Mouse (Mus musculus) CH12F3 (cell line): ENCODE results near the gene Bco1.

Experiments used
- in situ Hi-C: fragments of 300-500 bp; cut with MboI; formaldehyde crosslinking; loops from 2 replicates; pipeline ENCODE4 v1.14.3; 2020; ENCODE audit warnings: low sequenced_read_pairs

The Bco1 gene

DNA sequence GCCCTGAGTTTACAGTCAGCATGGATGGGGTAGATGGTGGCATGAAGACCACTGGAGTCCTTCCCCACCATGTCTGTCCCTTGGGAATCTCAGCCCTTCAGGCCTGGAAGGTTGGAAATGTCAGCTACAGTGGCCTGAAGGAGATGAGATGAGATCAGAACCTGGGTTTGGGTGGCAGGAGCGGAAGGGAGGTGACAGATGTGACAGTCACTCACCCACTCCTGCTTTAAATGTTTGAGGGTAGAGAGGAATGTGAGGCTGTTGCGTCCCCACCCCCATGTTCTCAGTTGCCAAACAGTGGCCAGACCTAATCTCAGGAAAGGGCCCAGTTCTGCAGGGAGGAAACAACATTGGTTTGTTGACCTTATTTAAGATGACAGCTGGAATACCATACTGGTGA is 41.1 kb downstream of the Bco1 start:
- in situ Hi-C loops, result no loop called here

- in situ Hi-C loops, result no loop called here
Measured at GRCm38 (mm10) chr8:117137357-117137756, 41.7 kb downstream of the Bco1 start.

GRCm38 (mm10) chr8:117148520-117148919 is 52.9 kb downstream of the Bco1 start:
- in situ Hi-C loops, result no loop called here

- in situ Hi-C loops, result no loop called here
Measured at GRCm38 (mm10) chr8:117156149-117156548, 60.5 kb downstream of the Bco1 start.

- in situ Hi-C loops, result no loop called here
Measured at GRCm38 (mm10) chr8:117156866-117157768, 61.5 kb downstream of the Bco1 start.

GRCm38 (mm10) chr8:117157769-117158091 is 62.1 kb downstream of the Bco1 start:
- in situ Hi-C loops, result no loop called here

GRCm38 (mm10) chr8:117158135-117158761 is 62.6 kb downstream of the Bco1 start, which contains the start of gene Gan:
Gene Gan (plus strand): TSS chr8:117158135.
- in situ Hi-C loops, result no loop called here

DNA sequence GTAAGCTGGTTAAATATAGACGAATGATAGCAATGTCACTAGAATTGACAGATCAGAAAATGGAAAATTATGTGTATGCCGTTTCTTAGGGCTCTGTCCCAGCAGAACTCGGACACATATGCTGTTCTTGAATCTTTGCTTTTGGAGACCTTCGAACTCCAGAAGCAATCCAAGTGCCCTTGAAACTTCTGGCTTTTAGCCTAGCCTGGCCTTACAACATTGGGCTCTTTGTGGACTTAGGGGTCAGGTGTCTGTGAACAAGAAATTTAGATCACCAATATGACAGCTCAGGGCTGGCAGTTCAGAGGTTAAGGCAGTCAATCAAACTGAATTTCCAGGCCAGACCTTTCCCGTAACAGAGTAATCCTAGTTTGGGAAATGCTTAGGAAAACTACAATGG is 63.4 kb downstream of the Bco1 start:
- in situ Hi-C loops, result no loop called here

DNA sequence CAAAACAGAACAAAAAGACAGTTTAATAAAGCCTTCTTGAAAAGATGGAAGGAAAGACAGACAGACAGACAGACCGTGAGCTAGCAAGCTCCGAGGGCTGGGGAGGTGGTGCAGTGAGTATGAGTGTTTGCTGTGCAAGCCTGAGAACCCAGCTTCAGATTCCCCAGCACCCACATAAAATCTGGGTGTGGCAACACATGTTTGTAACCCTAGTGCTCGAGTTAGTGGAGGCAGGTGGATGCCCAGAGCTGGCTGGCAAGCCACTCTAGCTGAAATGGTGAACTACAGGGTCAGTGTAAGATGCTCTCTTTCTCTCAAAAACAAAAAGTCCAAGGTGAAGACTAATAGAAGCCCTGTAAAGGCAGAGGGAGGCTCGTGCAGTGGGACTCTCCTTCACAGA is 69.3 kb downstream of the Bco1 start:
- in situ Hi-C loops, result no loop called here

DNA sequence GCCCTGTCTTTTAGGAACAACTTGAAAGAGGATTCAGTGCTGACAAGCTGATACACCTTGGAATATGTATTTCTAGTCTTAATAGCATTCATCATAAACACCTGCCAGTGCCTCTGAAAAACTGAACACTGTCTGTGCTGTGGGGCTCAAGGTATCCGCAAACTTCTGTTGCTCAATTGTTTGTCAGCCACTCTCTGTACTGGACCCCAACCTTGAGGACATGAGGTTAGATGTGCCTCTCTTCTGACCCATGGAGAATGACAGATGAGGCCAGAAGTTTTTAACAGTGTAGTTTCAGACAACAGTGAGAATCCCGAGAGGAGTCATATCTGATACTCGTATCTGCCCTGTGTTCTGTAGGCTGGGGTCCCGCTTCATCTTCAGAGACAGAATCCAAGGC is 69.9 kb downstream of the Bco1 start:
- in situ Hi-C loops, result no loop called here

GRCm38 (mm10) chr8:117166515-117166914 is 70.9 kb downstream of the Bco1 start:
- in situ Hi-C loops, result no loop called here

GRCm38 (mm10) chr8:117167243-117167883 is 71.7 kb downstream of the Bco1 start:
- in situ Hi-C loops, result no loop called here

- in situ Hi-C loops, result no loop called here
Measured at GRCm38 (mm10) chr8:117168378-117168777, 72.7 kb downstream of the Bco1 start.

DNA sequence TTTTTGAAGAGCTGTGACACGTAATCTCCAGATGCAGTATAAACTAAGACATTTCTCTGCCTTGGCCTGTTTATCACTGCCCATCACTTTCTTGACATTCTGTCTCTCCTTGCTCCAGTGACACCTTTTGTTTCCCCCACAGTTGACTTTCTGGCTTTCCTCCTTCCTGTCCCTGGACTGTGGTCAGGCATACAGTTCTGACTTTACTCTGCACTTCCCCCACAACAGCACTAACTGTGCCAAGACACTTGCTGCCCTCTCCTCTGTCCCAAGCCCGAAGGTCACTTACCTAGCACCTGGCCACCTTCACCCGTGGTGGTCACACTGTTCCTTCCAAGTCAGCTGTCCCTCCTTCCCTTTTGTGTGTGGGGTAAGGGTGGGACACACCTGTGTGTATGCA is 76.2 kb downstream of the Bco1 start:
- in situ Hi-C loops, result no loop called here

- in situ Hi-C loops, result no loop called here
Measured at GRCm38 (mm10) chr8:117172904-117173303, 77.2 kb downstream of the Bco1 start.

DNA sequence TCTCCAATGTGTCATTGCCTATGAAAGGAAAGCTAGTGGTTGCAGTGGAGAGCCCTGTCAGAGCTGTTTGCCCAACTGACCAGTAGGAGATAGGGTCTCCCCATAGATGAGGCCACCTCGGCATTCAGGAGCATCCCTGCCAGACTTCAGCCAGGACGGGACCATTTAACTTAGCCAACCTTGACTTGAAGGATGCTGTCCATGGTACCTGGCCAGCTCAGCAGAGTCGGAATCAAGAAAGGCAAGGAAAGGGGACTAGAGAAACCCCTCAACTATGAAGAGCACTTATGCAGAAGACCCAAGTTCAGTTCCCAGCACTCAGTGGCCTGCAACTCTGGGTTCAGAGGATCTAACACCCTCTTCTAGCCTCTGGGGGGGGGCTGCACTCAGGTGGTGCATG is 78.0 kb downstream of the Bco1 start:
- in situ Hi-C loops, result no loop called here

DNA sequence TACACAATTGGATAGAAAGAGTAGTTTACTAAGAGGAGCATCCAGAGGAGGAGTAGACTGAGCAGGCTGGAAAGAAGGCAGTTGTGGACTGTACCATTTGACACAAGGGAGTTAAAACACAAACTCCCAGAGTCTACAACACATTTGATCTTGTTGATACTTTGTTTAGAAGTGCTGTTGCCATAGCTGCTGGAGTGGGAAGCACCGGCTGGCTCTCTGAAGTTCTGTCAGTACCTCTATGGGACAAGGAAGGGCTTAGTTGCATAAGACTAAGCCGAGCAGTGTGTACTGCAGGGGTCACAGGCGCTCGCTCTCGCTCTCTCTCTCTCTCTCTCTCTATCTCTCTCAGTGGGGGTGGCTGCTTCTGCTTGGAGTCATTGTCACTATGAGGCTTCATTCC is 78.9 kb downstream of the Bco1 start:
- in situ Hi-C loops, result no loop called here

GRCm38 (mm10) chr8:117176308-117176707 is 80.7 kb downstream of the Bco1 start:
- in situ Hi-C loops, result no loop called here

DNA sequence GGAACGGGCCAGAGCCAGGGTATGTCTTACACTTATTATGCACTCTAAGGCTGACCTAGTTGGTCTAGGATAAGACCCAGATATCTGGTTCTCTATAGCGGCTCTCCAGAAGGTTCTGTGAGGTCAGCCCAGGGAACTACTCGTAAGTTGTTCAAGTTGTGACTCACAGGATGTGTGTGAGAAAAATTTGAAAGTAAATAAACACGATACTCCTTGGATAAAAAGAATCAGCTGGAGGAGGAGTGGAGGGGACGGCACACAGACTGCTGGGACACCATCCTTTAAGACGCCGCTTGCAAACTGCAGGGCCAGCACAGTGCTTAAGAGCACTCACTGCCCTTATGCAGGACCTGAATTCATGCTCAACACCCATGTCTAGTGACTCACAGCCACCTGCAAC is 81.6 kb downstream of the Bco1 start:
- in situ Hi-C loops, result no loop called here

- in situ Hi-C loops, result no loop called here
Measured at GRCm38 (mm10) chr8:117178039-117178438, 82.4 kb downstream of the Bco1 start.

DNA sequence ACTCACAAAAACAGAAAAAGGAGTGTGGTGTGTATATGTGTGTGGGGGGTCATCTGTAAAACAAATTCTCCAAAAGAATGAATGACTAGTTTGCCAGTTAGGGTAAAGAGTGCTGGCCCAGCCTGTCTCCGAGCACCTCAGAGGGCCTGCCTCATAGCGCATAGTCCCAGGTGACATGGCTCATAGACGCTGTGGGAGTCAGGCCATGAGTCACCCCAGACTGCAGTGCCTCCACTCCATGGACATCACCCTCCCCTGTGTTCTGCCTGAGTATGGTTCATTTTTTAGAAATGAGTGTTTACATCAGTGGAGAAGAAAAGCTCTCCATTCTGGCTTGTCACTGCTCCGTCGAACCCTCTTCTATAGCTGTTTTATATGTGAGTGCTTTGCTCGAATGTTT is 83.0 kb downstream of the Bco1 start:
- in situ Hi-C loops, result no loop called here

DNA sequence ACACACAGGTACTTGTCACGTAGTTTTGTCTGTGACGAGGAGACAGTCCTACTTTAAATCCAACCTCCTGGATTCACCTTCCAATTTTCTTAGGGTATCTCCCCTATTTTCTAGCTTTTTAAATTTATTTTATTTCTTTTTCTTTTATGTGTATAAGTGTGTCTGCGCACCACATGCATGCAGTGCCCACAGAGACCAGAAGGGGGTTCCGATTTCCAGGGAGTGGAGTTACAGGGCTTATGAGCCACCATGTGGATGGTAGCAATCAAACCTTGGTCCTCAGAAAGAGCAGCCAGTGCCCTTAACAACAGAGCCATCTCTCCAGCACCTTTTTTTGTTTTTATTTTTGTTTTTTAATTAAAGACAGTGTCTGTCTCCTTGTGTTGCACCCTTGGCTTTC is 87.1 kb downstream of the Bco1 start:
- in situ Hi-C loops, result no loop called here
